Mouse (Mus musculus) cerebellum, adult 11 months (tissue): ENCODE results near the gene Fam13a.

Experiments
- DNase-seq: peaks from one replicate; pipeline ENCODE4 v3.0.0; 2022

Fam13a gene

GRCm38 (mm10) chr6:58998528-58998927 is 25.8 kb downstream of the Fam13a start:
- no peak for DNase-seq

GRCm38 (mm10) chr6:58989149-58989548 is 35.2 kb downstream of the Fam13a start:
- DNase-seq = no peak

DNA sequence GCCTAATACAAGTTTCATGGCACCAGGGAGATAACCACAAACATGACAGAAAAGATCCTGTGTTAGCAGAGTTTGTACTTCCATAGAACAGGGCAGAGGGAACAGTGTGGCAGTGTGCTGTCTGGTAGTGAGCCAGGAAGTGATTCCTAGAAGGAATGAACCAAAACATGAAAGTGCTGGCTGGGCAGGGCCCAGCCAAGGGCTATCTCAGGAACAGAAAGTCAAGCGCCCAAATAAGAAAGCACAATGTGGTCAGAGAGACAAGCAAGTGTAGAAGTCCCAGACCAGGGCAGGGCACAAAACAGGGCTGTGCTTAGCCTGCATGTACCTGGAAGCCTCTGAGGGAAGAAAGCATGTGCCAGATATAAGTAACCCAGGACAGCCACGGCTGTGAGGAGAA is 35.6 kb downstream of the Fam13a start:
- DNase-seq = no peak

- DNase-seq = no peak
Observed at GRCm38 (mm10) chr6:58987166-58987565, 37.2 kb downstream of the Fam13a start.

- DNase-seq = no peak
Observed at GRCm38 (mm10) chr6:58985186-58985585, 39.2 kb downstream of the Fam13a start.

- no peak for DNase-seq
Observed at GRCm38 (mm10) chr6:58975249-58975648, 49.1 kb downstream of the Fam13a start.

- DNase-seq = no peak
Observed at GRCm38 (mm10) chr6:58974428-58974827, 49.9 kb downstream of the Fam13a start.

DNA sequence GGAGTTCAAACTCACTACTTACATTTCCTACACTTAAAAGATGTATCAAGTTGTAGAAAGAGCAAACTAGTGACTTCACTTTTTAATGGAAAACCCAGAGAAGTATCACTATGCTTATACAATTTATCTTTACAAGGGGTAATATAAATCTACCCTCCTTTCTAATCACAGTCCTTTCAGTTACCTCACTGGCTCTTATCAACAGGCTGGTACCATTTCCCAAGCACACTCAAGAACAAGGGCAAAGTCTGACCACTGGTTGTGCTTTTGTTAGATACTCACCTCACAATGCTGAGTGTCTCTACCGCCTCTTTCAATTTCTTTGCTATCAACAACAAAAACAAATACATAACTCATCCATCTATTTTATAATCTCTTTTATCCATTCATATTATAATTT is 51.5 kb downstream of the Fam13a start:
- no peak for DNase-seq

GRCm38 (mm10) chr6:58968272-58968671 is 56.1 kb downstream of the Fam13a start:
- DNase-seq = peak; percentile 23

DNA sequence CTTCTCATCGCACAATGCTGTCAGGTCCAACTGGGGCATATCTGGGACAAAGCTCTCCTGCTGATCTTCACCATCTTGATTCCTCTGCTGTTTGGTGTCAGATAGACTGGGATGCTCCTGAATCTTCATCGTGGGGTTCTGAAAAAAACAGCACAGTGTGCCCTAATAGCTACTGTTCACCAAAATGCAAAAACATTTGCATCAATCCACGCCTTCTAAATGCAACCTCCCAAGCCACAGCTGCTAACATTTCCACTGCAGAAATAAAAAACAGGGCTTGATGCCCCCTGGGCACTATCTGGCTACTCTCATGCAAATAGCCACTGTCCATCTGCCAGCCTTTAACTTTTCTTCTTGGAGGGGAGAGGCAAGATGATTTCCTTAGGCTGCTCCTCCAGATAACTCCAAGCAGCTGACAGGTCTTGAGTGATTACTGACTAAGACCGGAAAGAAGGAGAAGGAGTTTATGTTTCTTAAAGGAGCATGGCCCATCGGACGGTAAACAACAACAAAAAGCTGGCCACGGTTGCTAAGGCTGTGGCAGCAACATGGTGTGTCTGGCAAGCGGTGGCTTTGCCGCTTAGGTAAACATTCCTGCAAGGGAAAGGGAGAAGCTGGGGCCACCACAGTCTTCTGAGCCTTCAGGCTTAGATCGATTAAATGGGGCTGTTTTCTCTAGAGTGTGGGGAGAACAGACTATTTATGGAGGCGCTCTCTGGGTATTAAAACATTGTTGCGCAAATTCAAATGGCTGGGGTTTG is 59.1 kb downstream of the Fam13a start:
- peak; percentile 64 for DNase-seq

DNA sequence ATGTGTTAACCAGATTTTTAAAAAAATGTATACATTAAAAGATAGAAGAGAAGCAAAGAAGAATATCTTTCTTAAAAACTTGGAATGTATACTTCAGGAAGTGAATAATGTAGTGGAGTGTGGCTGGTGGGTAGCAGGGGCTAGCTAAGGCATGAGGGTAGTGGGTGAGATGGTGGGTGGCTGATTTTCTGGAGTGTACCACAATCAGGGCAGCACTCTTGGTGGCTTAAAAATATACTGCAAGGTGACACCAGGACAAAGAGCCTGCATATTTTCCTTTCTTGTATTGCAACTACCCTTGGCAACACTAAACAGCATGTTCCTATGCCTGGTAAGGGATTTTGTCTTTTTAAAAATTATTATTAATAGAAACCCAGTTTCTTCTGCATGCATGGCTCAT is 59.8 kb downstream of the Fam13a start:
- no peak for DNase-seq

DNA sequence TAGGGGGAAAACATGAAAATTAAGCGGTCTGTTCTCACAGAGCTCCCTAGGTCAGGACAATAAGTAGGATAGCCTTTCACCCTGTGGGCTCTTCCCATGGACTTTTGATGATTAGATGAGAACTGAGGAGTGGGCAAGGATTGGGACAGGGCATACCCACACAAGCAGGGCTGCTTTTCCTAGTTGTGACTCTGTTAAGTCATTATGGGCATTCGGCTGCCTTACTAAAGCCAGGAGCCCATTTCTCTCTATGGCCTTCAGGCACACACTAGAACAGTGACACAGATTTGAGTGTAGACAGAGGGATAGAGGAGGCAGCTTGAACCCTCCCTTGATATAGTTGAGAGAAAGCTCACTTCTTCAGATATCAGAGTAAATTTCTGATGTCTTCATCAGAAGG is 60.3 kb downstream of the Fam13a start:
- peak; percentile 18 for DNase-seq

DNA sequence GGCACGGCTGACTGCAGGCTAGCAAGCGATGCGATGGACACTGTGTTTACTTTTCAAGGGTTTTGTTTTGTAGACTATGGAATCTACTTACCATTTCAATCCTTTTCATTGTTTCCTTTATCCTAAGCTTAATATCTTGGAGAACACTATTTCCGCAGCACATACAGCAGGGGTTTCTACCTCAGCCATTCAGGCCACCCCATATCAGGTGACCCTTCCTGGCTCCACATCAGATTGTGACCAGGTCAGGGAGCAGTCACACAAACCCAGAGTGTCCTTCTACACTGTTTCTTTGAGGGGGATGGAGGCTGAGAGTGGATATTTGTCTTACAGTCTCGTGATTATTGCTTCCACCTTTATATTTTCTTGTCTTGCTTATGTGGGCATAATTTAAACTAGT is 61.7 kb downstream of the Fam13a start:
- DNase-seq = peak; percentile 28

DNA sequence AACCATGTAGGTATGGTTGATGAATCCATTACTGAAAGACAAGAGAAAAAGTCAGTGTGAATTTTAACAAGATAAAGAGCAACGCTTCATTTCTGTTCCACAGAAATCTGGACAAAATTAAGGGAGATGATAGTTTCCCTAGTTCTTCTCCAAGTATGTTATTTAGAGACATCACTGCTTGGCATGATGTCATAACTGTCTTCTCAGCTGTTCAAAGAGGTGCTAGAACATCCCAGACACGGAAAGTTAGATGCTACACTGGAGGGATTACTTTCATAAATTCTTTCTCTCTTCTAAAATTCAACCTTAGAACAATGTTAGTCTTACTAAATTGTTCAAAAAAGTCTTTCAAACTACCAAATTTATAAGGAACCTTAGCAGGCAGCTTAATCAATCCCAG is 63.8 kb downstream of the Fam13a start:
- DNase-seq = no peak

DNA sequence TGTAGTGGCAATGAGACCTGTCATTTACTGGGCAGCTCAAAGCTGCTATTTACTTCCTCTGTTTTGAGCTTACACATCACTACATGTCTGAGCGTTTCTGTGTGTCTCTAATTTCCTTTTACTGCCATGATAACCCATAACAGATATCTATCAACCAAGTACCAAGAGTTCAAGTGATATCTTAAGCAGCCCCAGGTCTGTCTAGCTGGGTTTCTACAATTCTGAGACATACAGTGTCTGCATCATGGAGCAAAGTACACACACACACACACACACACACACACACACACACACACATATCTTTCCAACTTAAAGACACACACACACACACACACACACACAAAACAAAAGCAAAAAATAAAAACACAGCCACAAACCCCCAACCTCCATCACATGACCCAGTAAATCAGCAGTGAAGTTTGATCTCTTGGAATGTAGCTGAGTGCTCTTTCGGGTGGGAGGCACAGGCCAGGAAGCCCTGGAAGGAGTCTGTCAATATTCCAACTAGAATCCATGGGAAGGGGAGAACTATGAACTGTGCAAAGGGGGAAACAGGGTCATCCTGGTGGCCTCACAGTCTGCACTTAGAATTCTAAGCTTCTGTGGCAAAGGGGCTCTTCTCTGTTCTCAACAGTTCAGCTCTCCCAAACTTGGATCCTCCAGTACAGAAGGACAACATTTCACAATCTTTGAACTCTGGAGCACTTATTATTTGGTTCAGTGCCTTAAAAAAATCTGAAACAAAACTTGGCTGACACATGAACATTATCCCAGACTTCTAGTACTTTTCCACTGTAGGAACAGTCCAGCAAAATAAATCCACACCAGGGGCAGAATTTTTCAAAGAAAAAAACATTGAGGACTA is 73.0 kb downstream of the Fam13a start:
- no peak for DNase-seq

- no peak for DNase-seq
Observed at GRCm38 (mm10) chr6:58950410-58950809, 73.9 kb downstream of the Fam13a start.

DNA sequence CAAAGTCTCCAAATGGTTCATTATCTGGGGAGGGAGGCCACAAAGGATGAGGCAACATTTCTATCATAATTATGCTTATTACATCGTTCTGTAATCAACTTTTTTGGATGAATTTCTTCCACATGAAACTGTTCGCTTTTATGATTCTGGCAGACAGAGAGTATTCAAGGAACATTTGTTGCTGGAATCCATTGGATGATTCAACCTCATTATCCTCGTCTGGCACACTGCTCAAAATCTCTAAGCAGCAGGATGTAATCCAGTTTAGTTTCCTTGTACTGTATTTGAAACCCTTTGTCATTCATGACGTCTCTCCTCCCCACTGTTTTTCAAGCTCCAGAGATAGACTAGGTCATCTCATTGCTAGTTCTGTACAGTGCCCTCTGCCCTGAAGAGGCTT is 77.5 kb downstream of the Fam13a start:
- no peak for DNase-seq

- no peak for DNase-seq
Observed at GRCm38 (mm10) chr6:58946246-58946645, 78.1 kb downstream of the Fam13a start.

DNA sequence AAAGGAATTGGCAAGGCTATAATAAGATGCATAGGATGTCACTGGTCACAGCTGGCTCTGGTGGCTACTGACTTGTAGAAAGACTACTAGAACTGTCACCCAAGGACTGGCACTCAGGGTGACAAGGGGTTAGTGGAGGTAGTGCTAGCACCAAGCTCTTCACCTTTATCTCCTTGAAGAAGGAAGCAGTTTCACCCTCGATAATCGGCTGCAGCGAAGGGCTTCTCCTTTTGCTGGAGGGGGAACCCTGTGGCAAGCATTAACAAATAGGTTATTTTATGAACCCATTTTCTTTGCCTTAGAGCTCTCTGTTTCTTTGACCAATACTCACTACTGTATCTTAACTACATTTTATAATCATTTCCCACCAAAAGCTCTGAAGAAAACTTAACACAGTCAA is 80.4 kb downstream of the Fam13a start:
- DNase-seq = no peak

- DNase-seq = no peak
Observed at GRCm38 (mm10) chr6:58942276-58942675, 82.1 kb downstream of the Fam13a start.

DNA sequence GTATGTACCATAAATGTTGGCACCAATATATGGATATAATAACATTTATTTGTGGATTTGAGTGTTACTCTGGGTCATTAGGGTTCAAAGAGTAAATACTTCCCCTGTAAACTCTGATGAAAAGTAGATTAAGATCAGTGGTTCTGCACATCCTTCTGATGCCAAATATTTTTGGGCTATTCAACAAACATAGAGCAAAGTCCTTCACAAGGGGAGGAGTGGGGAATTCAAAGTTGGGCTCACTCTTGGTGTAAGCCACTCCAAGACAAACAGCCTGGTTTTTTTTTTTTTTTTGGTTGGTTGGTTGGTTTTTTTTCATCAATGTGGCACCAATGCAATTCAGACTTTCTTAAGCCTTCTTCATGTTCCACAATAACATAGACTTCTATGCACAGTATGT is 86.6 kb downstream of the Fam13a start:
- DNase-seq = no peak

- no peak for DNase-seq
Observed at GRCm38 (mm10) chr6:58934144-58934543, 90.2 kb downstream of the Fam13a start.

- DNase-seq = peak; percentile 41
Observed at GRCm38 (mm10) chr6:58933189-58933913, 91.0 kb downstream of the Fam13a start.
